ENCODE assay signal across 10 mouse cellular contexts in the genomic region with DNA sequence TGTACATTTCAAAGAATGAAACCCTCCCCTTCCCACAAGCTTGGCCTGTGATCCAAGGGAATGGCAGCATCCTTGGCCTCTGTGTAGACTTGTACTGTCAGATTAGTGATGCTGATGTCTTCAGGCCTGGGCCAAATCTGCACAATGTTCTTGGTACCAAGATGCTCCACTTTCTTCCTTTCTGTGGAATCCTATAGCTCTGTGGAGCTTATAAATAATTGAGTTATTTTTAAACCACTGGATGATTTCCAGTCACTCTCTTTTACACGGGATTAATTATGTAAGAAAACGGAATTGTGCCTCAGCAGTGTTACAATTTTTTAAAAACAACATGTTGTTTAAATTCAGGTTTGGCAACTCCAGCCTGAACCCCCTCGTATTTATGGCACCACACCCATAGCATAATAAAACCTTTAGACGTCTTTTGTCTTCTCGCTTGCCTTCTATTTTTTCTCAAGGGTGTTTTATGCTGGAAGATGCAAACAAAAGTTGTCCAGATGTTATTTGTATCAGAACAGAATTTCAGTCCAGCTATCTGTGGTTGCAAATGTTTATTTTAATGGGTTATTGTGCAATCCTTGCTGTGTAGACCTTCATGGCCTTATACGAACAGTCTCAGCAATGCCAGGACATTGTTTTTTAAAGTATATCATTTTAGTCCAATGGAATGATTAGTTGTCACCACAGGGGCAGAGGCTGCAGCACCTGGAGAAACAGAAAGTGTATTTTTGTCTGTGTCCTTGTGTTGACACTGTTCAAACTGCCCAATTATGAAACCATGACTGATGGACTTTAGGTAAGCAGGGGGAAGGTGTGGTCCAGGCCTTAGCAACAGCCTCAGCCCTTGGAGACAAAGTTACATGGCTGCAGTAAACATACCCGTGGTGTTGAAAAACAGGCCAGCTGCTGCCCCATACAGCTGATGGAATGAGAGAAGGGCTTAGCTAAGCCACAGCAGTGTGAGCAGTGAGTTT.
DNase-seq lines count a peak whose midpoint lies in the region.
"Had no signal": no experiment of that assay in that cellular context is flagged by ENCODE, and none has a peak within 500 bp of the region (broad histone marks: within the 10 kb centered on the region; RNA-seq: fewer than 3 reads in every experiment).

No protein-coding gene starts in this region.

- DNase-seq in heart, adult 18-20 months: peak; percentile 45 to 52
- DNase-seq in heart, embryonic 10.5 days (ENCODE audit: low spot score): no peak
- DNase-seq in 416B (ENCODE audit: low read depth): peak; percentile 30
- DNase-seq in heart, adult 9 months (ENCODE audit: low spot score in 2 of 2): peak; percentile 33 to 54
- DNase-seq in lung, postnatal 14 days: peak; percentile 28
- no peak for DNase-seq in right cerebral cortex, postnatal 25 days
- DNase-seq in adrenal gland, adult 8-10 months: no peak
- no peak for DNase-seq in cerebellum, postnatal 25 days
- DNase-seq: cerebellum, adult 8-10 months had no signal

- no peak overlapping the region for H3K27ac ChIP-seq in heart, embryonic 10.5 days
- H3K27ac ChIP-seq: kidney, embryonic 15.5 days had no signal

- H3K4me1 ChIP-seq in heart, embryonic 10.5 days: no peaks in the 10 kb centered on the region
- H3K4me1 ChIP-seq: kidney, embryonic 15.5 days had no signal

- no peaks in the 10 kb centered on the region for H3K9me3 ChIP-seq in heart, embryonic 10.5 days
- H3K9me3 ChIP-seq: kidney, embryonic 15.5 days had no signal

- no peaks in the 10 kb centered on the region for H3K27me3 ChIP-seq in heart, embryonic 10.5 days (ENCODE audit: insufficient read depth, poor library complexity, severe bottlenecking)
- H3K27me3 ChIP-seq: kidney, embryonic 15.5 days had no signal

- 81% methylated on average over 7 of the region's 7 CpGs for WGBS in heart, embryonic 10.5 days

- H3K36me3 ChIP-seq in heart, embryonic 10.5 days: no peaks in the 10 kb centered on the region
- H3K36me3 ChIP-seq: kidney, embryonic 15.5 days had no signal

- no peak overlapping the region for H3K4me3 ChIP-seq in heart, embryonic 10.5 days
- H3K4me3 ChIP-seq: kidney, embryonic 15.5 days had no signal

Comparison
In these comparisons a context has a peak if more than half of its experiments do, and no peak if none do; other contexts are left out.
1. DNase-seq: peak in heart, adult 18-20 months (2 of 2), 416B (single experiment), heart, adult 9 months (2 of 2) and lung, postnatal 14 days (single experiment); none in heart, embryonic 10.5 days (single experiment), right cerebral cortex, postnatal 25 days (single experiment), adrenal gland, adult 8-10 months (single experiment) and cerebellum, postnatal 25 days (0 of 2).